Mouse (Mus musculus): ENCODE measurements around the gene Mapk1ip1l.

The Mapk1ip1l gene

DNA sequence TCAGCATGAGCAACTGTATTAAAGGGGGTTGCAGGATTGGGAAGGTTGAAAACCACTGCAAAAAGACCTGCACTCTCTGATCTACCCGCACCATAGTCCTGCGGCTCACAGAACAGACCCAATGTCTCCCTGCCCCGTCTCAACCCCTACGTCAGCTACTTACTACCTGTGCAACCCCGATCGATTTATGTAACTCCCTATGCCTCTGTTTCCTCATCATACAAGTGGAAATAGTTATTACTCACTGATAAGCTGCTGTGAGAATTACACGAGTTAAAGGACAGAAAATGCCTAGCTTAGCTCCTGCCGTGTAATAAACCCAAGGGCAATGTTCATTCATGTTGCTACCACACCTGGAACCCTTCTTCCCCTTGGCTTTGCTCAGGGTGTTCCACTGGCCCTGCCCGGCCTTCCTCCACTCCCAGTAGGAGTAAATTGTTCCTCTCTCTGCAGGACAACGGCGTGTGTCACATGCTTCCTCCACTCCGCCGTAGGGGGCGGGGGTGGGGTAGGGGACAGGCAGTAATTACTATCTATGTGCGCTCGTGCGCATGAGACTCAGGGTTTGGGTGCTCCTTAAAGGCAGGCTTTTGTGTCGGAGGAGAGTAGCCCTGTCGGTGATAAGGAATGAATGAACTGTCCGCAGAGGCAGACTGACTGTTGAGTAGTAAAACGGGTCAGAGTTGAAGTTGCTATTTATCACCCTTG is 66.8 kb downstream of the Mapk1ip1l start:
- DNase-seq = peak; percentile 32 to 43

DNA sequence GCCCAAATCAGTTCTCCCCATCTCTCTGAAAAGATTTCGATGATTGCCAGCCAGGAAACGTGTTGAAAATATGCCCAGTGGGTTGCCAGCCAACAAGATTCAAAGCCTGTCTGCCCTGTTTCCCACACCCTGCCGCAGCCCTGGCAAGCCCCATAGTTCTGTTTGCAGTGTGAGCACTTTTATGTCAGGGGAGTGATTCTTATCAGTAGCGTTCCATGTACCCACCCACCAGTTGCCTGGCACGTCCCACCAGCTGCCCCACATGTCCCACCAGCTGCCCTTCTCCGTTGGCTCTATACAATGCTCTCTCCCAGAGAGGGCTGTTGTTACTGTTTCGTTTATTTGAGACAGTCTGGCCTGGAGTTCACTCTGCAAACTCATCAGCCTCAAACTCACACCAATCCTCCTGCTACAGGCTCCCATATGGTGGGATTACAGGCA is 68.8 kb downstream of the Mapk1ip1l start:
- DNase-seq = peak; percentile 91 to 94

DNA sequence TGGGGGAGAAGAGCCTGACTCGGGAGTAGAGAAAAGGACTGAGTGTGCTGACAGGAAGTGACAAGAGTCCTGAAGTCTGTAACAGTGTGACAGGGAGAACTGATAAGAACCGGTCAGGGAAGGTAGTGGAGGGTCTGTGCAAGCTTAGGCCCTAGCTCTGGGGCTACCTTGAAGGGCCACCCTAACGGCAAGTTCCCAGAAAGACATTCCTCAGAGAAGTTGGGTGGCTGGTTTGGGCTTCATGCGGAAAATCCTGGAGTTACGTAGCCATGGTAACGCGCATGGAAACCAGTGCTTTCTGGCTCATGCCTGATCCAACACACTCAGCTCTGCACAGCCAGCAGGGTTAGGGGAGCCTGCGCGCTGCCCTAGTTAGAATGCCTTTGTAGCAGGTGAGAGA is 69.4 kb downstream of the Mapk1ip1l start, which contains the start of gene Lgals3:
Lgals3 (plus strand) TSS at position 291 of the 400 bp plus-strand sequence.
- peak; percentile 72 to 76 for DNase-seq

DNA sequence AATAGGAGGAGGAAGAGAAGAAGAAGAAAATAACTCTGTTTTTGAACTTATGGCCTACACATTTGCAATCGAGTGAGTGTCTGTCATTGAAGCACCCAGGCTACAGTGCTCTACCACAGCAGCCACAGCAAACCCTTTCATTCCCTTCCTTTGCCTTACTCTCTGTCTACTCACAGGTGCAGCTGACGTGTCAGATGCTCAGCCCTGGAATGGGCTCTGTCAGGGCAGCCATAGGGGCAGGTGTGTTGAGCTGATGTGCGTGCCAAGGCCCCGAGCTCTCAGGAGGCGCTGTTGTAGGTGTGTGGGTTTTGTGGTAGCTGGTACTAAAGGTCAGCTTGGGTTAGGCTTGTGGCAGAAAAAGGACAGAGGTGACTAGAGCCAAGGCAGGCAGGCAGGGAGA is 71.7 kb downstream of the Mapk1ip1l start:
- no peak for DNase-seq

- DNase-seq = peak; percentile 63 to 75
These were observed 72.7 kb downstream of the Mapk1ip1l start for GRCm38 (mm10) chr14:47370790-47371189.

DNA sequence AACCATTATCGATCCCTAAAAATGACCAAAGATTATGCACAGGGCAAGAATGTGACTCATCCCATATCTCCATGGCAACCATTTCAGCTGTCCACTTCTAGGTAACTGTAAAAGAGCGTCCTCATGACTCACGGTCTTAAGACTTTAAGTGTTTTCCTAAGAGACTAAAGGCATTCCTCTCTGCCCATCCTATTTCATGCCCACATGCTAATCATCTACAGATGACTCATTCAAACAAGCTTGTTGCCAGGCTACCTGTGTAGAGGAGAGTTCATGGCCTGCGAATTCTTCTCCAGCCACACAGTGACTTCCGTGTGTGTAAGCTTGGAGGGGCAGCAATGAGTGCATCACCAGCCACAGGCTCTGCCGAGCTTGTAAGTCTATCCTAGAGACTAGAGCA is 73.6 kb downstream of the Mapk1ip1l start:
- no peak for DNase-seq
